Mouse (Mus musculus) ES-E14 (cell line): ENCODE data around the gene Gins1.

ENCODE experiments used
- CHD2 ChIP-seq: IDR thresholded peaks from 2 replicates; pipeline ENCODE4 v1.6.1; 2014; ENCODE audit warnings: mild to moderate bottlenecking, low read depth, low read length, inconsistent platforms
- HCFC1 ChIP-seq: IDR thresholded peaks from 2 replicates; pipeline ENCODE4 v1.6.1; 2012; ENCODE audit warnings: low read length, inconsistent platforms, borderline replicate concordance; ENCODE audit not compliant: insufficient read depth
- MAFK ChIP-seq: IDR thresholded peaks from 2 replicates; pipeline ENCODE4 v1.6.1; 2014; ENCODE audit warnings: mild to moderate bottlenecking, low read depth, low read length, inconsistent platforms; ENCODE audit not compliant: insufficient read depth
- ZC3H11A ChIP-seq: IDR thresholded peaks from 2 replicates; pipeline ENCODE4 v1.6.1; 2012; ENCODE audit warnings: low read depth, mild to moderate bottlenecking, inconsistent platforms, low read length, borderline replicate concordance
- ZNF384 ChIP-seq: IDR thresholded peaks from 2 replicates; pipeline ENCODE4 v1.6.1; 2012; ENCODE audit warnings: low read depth, low read length, inconsistent platforms

DNA sequence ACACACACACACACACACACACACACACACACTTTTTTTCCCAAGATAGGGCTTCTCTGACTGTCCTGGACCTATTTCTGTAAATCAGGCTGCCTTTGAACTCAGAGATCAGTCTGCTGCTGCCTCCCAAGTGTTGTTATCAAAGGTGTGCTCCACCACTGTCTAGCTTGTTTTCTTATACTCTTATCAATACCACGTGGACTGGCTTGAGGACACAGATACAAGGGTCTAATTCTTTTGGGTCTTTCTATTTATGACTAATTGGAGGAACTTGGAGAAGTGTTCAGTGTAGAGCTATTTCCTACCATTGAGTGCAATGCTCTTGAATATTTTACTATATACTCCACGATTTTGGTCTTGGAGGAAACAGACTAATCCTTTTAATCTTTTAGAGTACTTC, 17.8 kb upstream of the Gins1 start:
- TF ChIP-seq HCFC1 (no peak), ZNF384 (no peak), MAFK (no peak), CHD2 (no peak), ZC3H11A (no peak)
